Comparison of ENCODE assay signal across 14 mouse cellular contexts in the genomic region with DNA sequence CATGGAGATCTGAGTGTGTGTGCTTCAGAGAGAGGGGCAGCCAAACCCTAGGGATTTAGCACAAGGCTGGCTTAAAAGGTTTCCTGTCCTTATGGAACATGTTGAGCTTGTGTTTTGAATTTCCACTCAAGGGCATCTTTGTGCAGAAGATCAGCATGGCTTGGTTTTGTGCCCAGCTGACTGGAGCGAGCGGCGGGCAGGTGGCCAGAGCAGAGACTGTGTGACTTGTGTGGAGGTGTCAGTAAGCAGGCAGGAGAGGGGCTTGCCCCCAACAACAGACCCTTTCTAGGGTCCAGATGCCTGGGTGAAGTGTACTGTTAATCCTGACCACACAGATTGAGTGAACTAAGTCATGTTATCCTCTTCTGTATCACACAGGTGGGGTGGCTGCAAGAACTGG.
DNase-seq lines count a peak whose midpoint lies in the region; ATAC-seq lines count a peak whose summit lies in the region.
"Had no signal": no experiment of that assay in that cellular context is flagged by ENCODE, and none has a peak within 500 bp of the region (broad histone marks: within the 10 kb centered on the region; RNA-seq: fewer than 3 reads in every experiment).

No protein-coding gene starts in this region.

- H3K4me3 ChIP-seq in heart, embryonic 10.5 days = no peak overlapping the region
- no peak overlapping the region for H3K4me3 ChIP-seq in intestine, embryonic 16.5 days (ENCODE audit: low read length)
- H3K4me3 ChIP-seq: neural tube, embryonic 13.5 days had no signal

- H3K9me3 ChIP-seq in heart, embryonic 10.5 days = no peaks in the 10 kb centered on the region
- no peaks in the 10 kb centered on the region for H3K9me3 ChIP-seq in intestine, embryonic 16.5 days (ENCODE audit: control insufficient read depth, low read length)
- H3K9me3 ChIP-seq: neural tube, embryonic 13.5 days had no signal

- H3K4me2 ChIP-seq in intestine, embryonic 16.5 days (ENCODE audit: low read depth, low read length) = no peak overlapping the region
- H3K4me2 ChIP-seq: neural tube, embryonic 13.5 days had no signal

- no peak for ATAC-seq in intestine, embryonic 16.5 days
- no peak for ATAC-seq in monocyte, adult 5-6 weeks (replicated peaks; ENCODE audit: insufficient number of reproducible peaks, low FRiP score, low TSS enrichment, poor library complexity, severe bottlenecking)

- peaks cover 19% of the 10 kb centered on the region for H3K4me1 ChIP-seq in heart, embryonic 10.5 days
- H3K4me1 ChIP-seq in intestine, embryonic 16.5 days (ENCODE audit: control insufficient read depth, insufficient read depth, low read length) = no peaks in the 10 kb centered on the region

- H3K27me3 ChIP-seq in heart, embryonic 10.5 days (ENCODE audit: insufficient read depth, poor library complexity, severe bottlenecking) = no peaks in the 10 kb centered on the region
- H3K27me3 ChIP-seq in intestine, embryonic 16.5 days (replicated peaks; ENCODE audit: control insufficient read depth, insufficient read depth, low read length) = no peaks in the 10 kb centered on the region
- H3K27me3 ChIP-seq: neural tube, embryonic 13.5 days had no signal

- H3K36me3 ChIP-seq in heart, embryonic 10.5 days = no peaks in the 10 kb centered on the region
- no peaks in the 10 kb centered on the region for H3K36me3 ChIP-seq in intestine, embryonic 16.5 days (ENCODE audit: control insufficient read depth, insufficient read depth, low read length)
- H3K36me3 ChIP-seq: neural tube, embryonic 13.5 days had no signal

- no peak overlapping the region for H3K27ac ChIP-seq in heart, embryonic 10.5 days
- no peak overlapping the region for H3K27ac ChIP-seq in intestine, embryonic 16.5 days (ENCODE audit: low read length)
- H3K27ac ChIP-seq: kidney, postnatal 0 days; neural tube, embryonic 13.5 days had no signal

- 81% methylated on average over 3 of the region's 3 CpGs for WGBS in heart, embryonic 10.5 days
- 79% methylated on average over 3 of the region's 3 CpGs for WGBS in intestine, embryonic 16.5 days

- DNase-seq in heart, adult 11 months = peak; percentile 94
- DNase-seq in heart, embryonic 10.5 days (ENCODE audit: low spot score) = no peak
- peak; percentile 77 for DNase-seq in left cerebral cortex, postnatal 4 days
- no peak for DNase-seq in left cerebral cortex, adult 9 months (ENCODE audit: low spot score in 2 of 2)
- peak; percentile 28 to 62 for DNase-seq in adrenal gland, postnatal 36 days
- peak; percentile 95 to 96 for DNase-seq in cerebellum, postnatal 14 days
- DNase-seq: B cell, adult 2 months; lung, adult 2 months; spleen, adult 18-20 months; thymus, adult 2 months had no signal

- intact Hi-C loops in left cerebral cortex, postnatal 4 days (cut with DNase I) = no loop called here

- no peak overlapping the region for H3K9ac ChIP-seq in intestine, embryonic 16.5 days (ENCODE audit: low read depth, low read length)
- H3K9ac ChIP-seq: neural tube, embryonic 13.5 days had no signal

Comparison
In these comparisons a context has a peak if more than half of its experiments do, and no peak if none do; other contexts are left out.
1. DNase-seq: peak in heart, adult 11 months (single experiment), left cerebral cortex, postnatal 4 days (single experiment), adrenal gland, postnatal 36 days (2 of 2) and cerebellum, postnatal 14 days (2 of 2); none in heart, embryonic 10.5 days (single experiment) and left cerebral cortex, adult 9 months (0 of 2).